Mouse (Mus musculus): ENCODE measurements at regions not wholly inside any gene's neighbourhood (a gene's known extent, or its start where the extent isn't known, plus 50 kb on each side); places are given as distances from the start of the nearest gene placed in this dataset.

DNA sequence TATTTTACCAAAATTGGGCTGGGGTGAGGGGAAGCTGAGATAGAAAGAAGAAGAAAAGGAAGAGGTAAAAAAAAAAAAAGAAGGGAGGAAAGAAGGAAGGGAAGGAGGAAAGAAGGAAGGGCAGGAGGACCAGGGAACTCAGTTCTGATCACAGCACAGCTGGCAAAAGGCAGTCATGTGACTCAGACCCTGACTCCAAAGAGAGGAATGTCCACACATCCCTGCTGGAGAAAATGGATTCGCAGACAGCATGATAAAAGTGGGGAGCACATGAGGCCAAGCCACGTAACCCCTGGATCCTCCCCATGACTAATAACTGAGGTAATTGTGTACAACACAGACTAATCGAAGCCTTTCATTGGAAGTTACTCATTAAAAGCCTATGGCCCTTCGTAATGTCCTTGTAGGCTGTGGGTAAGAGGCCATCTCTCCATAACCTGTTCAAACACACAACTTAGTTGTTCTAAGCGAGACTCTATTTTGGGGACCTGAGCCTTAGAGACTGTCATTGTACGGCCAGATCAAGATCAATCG, 162.2 kb downstream of the Zfp36l1 start:
- TF ChIP-seq CHD2 (IDR thresholded peaks at IDR 0.05; ENCODE audit: low read depth, low read length) (no peak), ZC3H11A (IDR thresholded peaks at IDR 0.05; ENCODE audit: borderline replicate concordance, low read depth, low read length) (no peak)

Data from ES-E14 (cell line).